Mouse (Mus musculus) heart, embryonic 14.5 days (tissue): Measurements from ENCODE around the gene Actl9. TPM values are rescaled to one million over a fixed set of nuclear protein-coding genes. Genes with fewer than 3 reads are reported as not detected.

ENCODE experiments used
- ATAC-seq: fragments of 200-750 bp; cut with Nextera tagmentation; 2 replicates; pipeline ENCODE4 v1.8.0; 2017; ENCODE audit warnings: low read depth, moderate TSS enrichment; ENCODE audit not compliant: insufficient number of reproducible peaks, insufficient read depth, low FRiP score
- H3K27ac ChIP-seq, 2 experiments: fragments of 200-500 bp in 1 of 2; fragments of 300-500 bp in 1 of 2; sonication (generic) in 1 of 2; replicated peaks in 1 of 2; 2 replicates each; pipeline ENCODE4 v1.5.1; 2012 to 2014; ENCODE audit warnings: low read depth in 2 of 2, low read length in 2 of 2, control low read depth in 1 of 2, mild to moderate bottlenecking in 1 of 2, mixed read lengths in 1 of 2; ENCODE audit not compliant: control insufficient read depth in 1 of 2, insufficient read depth in 1 of 2
- H3K27me3 ChIP-seq: fragments of 300-500 bp; sonication (generic); 2 replicates; pipeline ENCODE4 v1.6.1; 2014; ENCODE audit warnings: mild to moderate bottlenecking, low read length, control low read depth; ENCODE audit not compliant: control insufficient read depth, insufficient read depth
- H3K36me3 ChIP-seq: fragments of 300-500 bp; sonication (generic); 2 replicates; pipeline ENCODE4 v1.6.1; 2014; ENCODE audit warnings: mild to moderate bottlenecking, control low read depth, low read length, mixed read lengths; ENCODE audit not compliant: control insufficient read depth, insufficient read depth
- H3K4me1 ChIP-seq, 2 experiments: fragments of 200-500 bp in 1 of 2; fragments of 300-500 bp in 1 of 2; sonication (generic) in 1 of 2; 2 replicates each; pipeline ENCODE4 v1.6.1; 2012 to 2014; ENCODE audit warnings: low read length in 2 of 2, control low read depth in 1 of 2, mixed read lengths in 1 of 2; ENCODE audit not compliant: control insufficient read depth in 2 of 2, insufficient read depth in 2 of 2
- H3K4me2 ChIP-seq: fragments of 300-500 bp; sonication (generic); 2 replicates; pipeline ENCODE4 v1.6.1; 2014; ENCODE audit warnings: mild to moderate bottlenecking, low read length
- H3K4me3 ChIP-seq, 2 experiments: fragments of 200-500 bp in 1 of 2; fragments of 300-500 bp in 1 of 2; sonication (generic) in 1 of 2; 2 replicates each; pipeline ENCODE4 v1.5.1; 2012 to 2014; ENCODE audit warnings: low read length in 2 of 2, mild to moderate bottlenecking in 2 of 2, control low read depth in 1 of 2, low read depth in 1 of 2, moderate library complexity in 1 of 2; ENCODE audit not compliant: control insufficient read depth in 1 of 2, insufficient read depth in 1 of 2
- H3K9ac ChIP-seq: fragments of 300-500 bp; sonication (generic); 2 replicates; pipeline ENCODE4 v1.6.1; 2014; ENCODE audit warnings: mild to moderate bottlenecking, low read length
- H3K9me3 ChIP-seq: fragments of 300-500 bp; sonication (generic); 2 replicates; pipeline ENCODE4 v1.6.1; 2016; ENCODE audit warnings: low read length, control low read depth; ENCODE audit not compliant: control insufficient read depth
- WGBS: fragments of 180-500 bp; shearing (Covaris S2); extraction: QIAGEN DNeasy Blood & Tissue Kit; methylation state at CpG from one replicate; pipeline ENCODE4 v1.1.7; 2014; 5-methylcytosine and 5-hydroxymethylcytosine counted together
- polyA plus RNA-seq: library from polyadenylated mRNA; unstranded; fragments of >200 nt; fragmentation: Nextera tagmentation; extraction: Ambion mirVana; gene quantifications from 2 replicates; pipeline ENCODE4 v1.2.1, GENCODE M21; 2014

Gene Actl9
- not detected in 2 replicates for polyA plus RNA-seq

DNA sequence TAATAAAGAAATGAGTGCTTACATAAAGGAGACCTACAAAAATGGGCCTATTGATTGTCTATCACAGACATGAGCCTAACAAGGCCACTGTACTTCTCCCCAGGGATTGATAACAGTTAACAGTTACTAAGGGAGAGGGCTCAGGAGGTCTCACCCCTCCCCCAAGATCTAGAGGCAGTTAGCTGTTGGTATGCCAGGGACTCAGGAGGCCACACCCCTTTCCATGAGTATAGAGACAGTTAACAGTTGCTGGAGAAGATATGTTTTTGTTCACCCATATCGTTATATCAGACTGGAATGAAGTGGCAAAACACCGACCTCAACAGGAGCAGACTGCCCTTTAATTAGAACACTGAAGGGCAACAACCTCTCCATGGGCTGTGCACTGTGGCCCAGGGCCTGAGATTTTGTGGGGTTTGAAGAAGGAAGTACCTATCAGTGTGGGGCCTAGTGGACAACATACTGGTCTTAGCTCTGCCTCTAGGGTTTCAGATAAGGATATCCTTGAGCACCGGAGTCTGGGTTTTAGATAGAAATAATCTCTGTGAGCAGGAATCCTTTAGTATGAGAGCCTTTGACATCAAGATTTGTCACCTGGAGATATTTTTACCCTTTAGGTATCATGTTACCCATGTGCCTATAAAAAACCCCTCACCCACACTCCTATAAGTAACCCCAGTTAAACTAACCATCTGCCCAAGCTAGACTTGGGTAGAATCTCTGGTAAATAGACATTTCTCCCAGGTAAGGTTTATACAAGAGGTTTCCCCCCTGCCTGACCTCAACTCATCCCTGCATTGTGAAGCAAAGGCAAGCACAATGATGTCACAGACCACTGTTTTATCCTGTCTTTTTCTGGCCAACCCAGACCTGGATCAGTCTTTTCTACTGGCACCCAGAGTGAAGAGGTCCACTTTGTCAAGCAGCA is at the start of gene Actl9:
TSS of gene Actl9 (plus strand) at position 878 of the 928 bp plus-strand sequence.
- Histone ChIP-seq H3K4me2 (no peak within 1 kb of the TSS), H3K36me3 (no peaks in the 10 kb centered on the region), H3K4me3 (no peak within 1 kb of the TSS), H3K4me1 (no peaks in the 10 kb centered on the region), H3K9ac (no peak within 1 kb of the TSS), H3K27ac (no peak within 1 kb of the TSS), H3K27me3 (no peaks in the 10 kb centered on the region), H3K9me3 (no peaks in the 10 kb centered on the region)
- WGBS, result 25% methylated on average over 3 of the region's 3 CpGs
- ATAC-seq, result no peak

GRCm38 (mm10) chr17:33385705-33386104 is 47.0 kb upstream of the Actl9 start:
- Histone ChIP-seq H3K4me1 (no peaks in the 10 kb centered on the region), H3K36me3 (peaks cover 49% of the 10 kb centered on the region), H3K9me3 (no peaks in the 10 kb centered on the region), H3K4me2 (no peak overlapping the region), H3K27me3 (no peaks in the 10 kb centered on the region), H3K4me3 (no peak overlapping the region), H3K27ac (no peak overlapping the region), H3K9ac (no peak overlapping the region)
- ATAC-seq, result no peak

DNA sequence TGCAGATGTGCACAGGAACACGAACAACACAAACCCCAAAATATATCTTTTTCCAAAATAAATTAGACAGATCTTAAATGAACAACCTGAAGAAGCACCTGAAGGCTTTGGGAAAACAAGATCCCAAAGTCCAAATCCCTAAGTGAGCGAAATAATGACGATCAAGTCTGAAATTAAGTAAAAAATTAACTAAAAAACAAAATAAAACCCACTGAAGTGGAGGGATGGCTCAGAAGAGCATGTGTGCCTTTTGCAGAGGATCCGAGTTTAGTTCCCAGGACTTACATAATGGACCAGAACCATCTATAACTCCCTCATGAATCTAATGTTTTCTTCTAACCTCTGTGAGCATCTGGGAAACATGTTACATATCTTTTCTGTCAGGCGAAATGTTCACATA is 40.4 kb upstream of the Actl9 start:
- no peak for ATAC-seq
- H3K9ac ChIP-seq, result no peak overlapping the region
- H3K27ac ChIP-seq, result no peak overlapping the region
- H3K4me2 ChIP-seq, result no peak overlapping the region
- H3K36me3 ChIP-seq, result no peaks in the 10 kb centered on the region
- no peaks in the 10 kb centered on the region for H3K9me3 ChIP-seq
- H3K27me3 ChIP-seq, result no peaks in the 10 kb centered on the region
- H3K4me1 ChIP-seq, result 0 out of 4 replicates have a peak, but pooled peaks cover 0 to 5% of the 10 kb centered on the region in 2 experiments
- H3K4me3 ChIP-seq, result no peak overlapping the region
- 93% methylated on average over 5 of the region's 5 CpGs for WGBS

DNA sequence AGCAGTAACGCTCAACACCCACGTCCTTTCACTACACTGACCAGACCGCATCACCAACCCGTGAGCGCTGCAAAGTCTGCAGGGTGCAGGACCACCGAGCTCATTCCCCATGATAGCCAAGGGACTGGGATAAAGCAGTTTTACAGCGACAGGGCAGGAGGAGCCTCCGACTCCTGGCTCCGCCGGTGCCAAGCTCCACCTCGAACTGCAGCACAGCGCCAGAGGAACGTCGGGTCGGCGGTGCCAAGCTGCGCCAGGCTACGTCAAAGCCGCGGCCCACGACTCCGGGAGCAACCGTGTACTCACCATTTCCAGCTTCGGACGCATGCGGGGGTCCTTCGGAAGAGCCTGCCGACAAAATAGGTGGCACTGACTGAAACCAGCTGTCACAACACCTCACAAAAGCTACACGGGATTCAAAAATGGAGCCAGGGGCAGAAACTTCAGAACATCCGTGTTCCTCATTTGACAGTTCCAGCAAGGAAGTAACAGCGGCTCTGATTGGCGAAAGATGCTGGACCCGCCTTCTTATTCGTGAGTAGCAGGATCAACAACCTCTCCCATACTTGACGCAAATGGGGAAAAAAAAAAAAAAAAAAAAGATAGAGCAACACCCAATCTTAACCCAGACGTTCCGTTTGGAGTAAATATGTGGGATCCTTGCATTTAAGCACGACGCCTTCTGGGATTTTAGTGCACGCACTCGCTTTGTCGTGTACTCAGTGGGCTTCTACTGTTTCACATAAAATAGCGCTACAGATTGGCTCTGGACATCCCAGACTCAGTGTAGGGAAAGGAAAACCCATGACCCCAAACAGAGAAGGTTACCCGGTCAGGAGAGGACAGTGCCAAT is 38.3 kb upstream of the Actl9 start, which contains the start of gene Zfp101:
TSS of gene Zfp101 (minus strand) at position 460 of the 853 bp plus-strand sequence.
- no peaks in the 10 kb centered on the region for H3K9me3 ChIP-seq
- peak within 1 kb of the TSS; percentile 85 to 87 for H3K4me3 ChIP-seq
- WGBS, result 1% methylated on average over 44 of the region's 44 CpGs
- peak within 1 kb of the TSS; percentile 78 for H3K9ac ChIP-seq
- H3K36me3 ChIP-seq, result no peaks in the 10 kb centered on the region
- ATAC-seq, result peak; percentile 90
- 0 out of 4 replicates have a peak, but pooled peaks cover 0 to 5% of the 10 kb centered on the region in 2 experiments for H3K4me1 ChIP-seq
- peak within 1 kb of the TSS; percentile 69 for H3K4me2 ChIP-seq
- peak within 1 kb of the TSS; percentile 68 to 79 for H3K27ac ChIP-seq
- no peaks in the 10 kb centered on the region for H3K27me3 ChIP-seq

GRCm38 (mm10) chr17:33439148-33439547 is 6.5 kb downstream of the Actl9 start:
- Histone ChIP-seq H3K4me2 (no peak overlapping the region), H3K27ac (no peak overlapping the region), H3K9ac (no peak overlapping the region), H3K9me3 (no peaks in the 10 kb centered on the region), H3K36me3 (no peaks in the 10 kb centered on the region), H3K27me3 (no peaks in the 10 kb centered on the region), H3K4me3 (no peak overlapping the region), H3K4me1 (peaks cover 7 to 12% of the 10 kb centered on the region in 2 experiments; a peak in 3 of 4 replicates)
- WGBS, result 76% methylated on average over 1 of the region's 1 CpGs
- no peak for ATAC-seq

GRCm38 (mm10) chr17:33439922-33440321 is 7.2 kb downstream of the Actl9 start:
- WGBS, result 23% methylated on average over 5 of the region's 5 CpGs
- peaks cover 7 to 12% of the 10 kb centered on the region in 2 experiments; a peak in 3 of 4 replicates for H3K4me1 ChIP-seq
- no peaks in the 10 kb centered on the region for H3K9me3 ChIP-seq
- H3K4me2 ChIP-seq, result no peak overlapping the region
- H3K27ac ChIP-seq, result no peak overlapping the region
- no peaks in the 10 kb centered on the region for H3K36me3 ChIP-seq
- no peak overlapping the region for H3K4me3 ChIP-seq
- ATAC-seq, result no peak
- no peaks in the 10 kb centered on the region for H3K27me3 ChIP-seq
- H3K9ac ChIP-seq, result no peak overlapping the region

- H3K27me3 ChIP-seq, result no peaks in the 10 kb centered on the region
- H3K4me3 ChIP-seq, result no peak overlapping the region
- peaks cover 7 to 12% of the 10 kb centered on the region in 2 experiments; a peak in 3 of 4 replicates for H3K4me1 ChIP-seq
- no peaks in the 10 kb centered on the region for H3K36me3 ChIP-seq
- H3K9me3 ChIP-seq, result no peaks in the 10 kb centered on the region
- no peak overlapping the region for H3K27ac ChIP-seq
- H3K4me2 ChIP-seq, result no peak overlapping the region
- ATAC-seq, result no peak
- H3K9ac ChIP-seq, result no peak overlapping the region
Measured at GRCm38 (mm10) chr17:33441159-33441558, 8.5 kb downstream of the Actl9 start.
